Mouse (Mus musculus) embryonic facial prominence, embryonic 14.5 days (tissue): ENCODE data around the gene Asb1. TPM values are rescaled to one million over a fixed set of nuclear protein-coding genes. Genes with fewer than 3 reads are reported as not detected.

Experiments used
- ATAC-seq: fragments of 200-750 bp; cut with Nextera tagmentation; 2 replicates; pipeline ENCODE4 v1.8.0; 2017; ENCODE audit warnings: low read depth, moderate number of reproducible peaks, moderate TSS enrichment
- DNase-seq: peaks from one replicate; pipeline ENCODE4 v3.0.0-alpha.2; 2015; ENCODE audit warnings: low spot score
- H3K27ac ChIP-seq: fragments of 300-500 bp; sonication (generic); replicated peaks from 2 replicates; pipeline ENCODE4 v1.5.1; 2014; ENCODE audit warnings: low read depth, mild to moderate bottlenecking, low read length, moderate library complexity
- H3K27me3 ChIP-seq: fragments of 300-500 bp; sonication (generic); replicated peaks from 2 replicates; pipeline ENCODE4 v1.6.1; 2014; ENCODE audit warnings: low read length; ENCODE audit not compliant: control insufficient read depth, insufficient read depth
- H3K36me3 ChIP-seq: fragments of 300-500 bp; sonication (generic); 2 replicates; pipeline ENCODE4 v1.6.1; 2014; ENCODE audit warnings: low read length, mixed read lengths; ENCODE audit not compliant: control insufficient read depth, insufficient read depth
- H3K4me1 ChIP-seq: fragments of 300-500 bp; sonication (generic); 2 replicates; pipeline ENCODE4 v1.6.1; 2014; ENCODE audit warnings: antibody characterized with exemption, low read length; ENCODE audit not compliant: control insufficient read depth, insufficient read depth
- H3K4me2 ChIP-seq: fragments of 300-500 bp; sonication (generic); 2 replicates; pipeline ENCODE4 v1.6.1; 2014; ENCODE audit warnings: low read depth, mild to moderate bottlenecking, low read length, moderate library complexity, mixed read lengths
- H3K4me3 ChIP-seq: fragments of 300-500 bp; sonication (generic); 2 replicates; pipeline ENCODE4 v1.5.1; 2014; ENCODE audit warnings: low read depth, mild to moderate bottlenecking, low read length
- H3K9ac ChIP-seq: fragments of 300-500 bp; sonication (generic); 2 replicates; pipeline ENCODE4 v1.6.1; 2014; ENCODE audit warnings: low read depth, mild to moderate bottlenecking, low read length, moderate library complexity, mixed read lengths
- H3K9me3 ChIP-seq: fragments of 300-500 bp; sonication (generic); 2 replicates; pipeline ENCODE4 v1.6.1; 2016; ENCODE audit warnings: low read length; ENCODE audit not compliant: control insufficient read depth
- WGBS: fragments of 180-500 bp; shearing (Covaris S2); extraction: QIAGEN DNeasy Blood & Tissue Kit; methylation state at CpG from one replicate; pipeline ENCODE4 v1.1.7; 2014; 5-methylcytosine and 5-hydroxymethylcytosine counted together
- polyA plus RNA-seq: library from polyadenylated mRNA; unstranded; fragments of >200 nt; fragmentation: Nextera tagmentation; extraction: Ambion mirVana; gene quantifications from 2 replicates; pipeline ENCODE4 v1.2.1, GENCODE M21; 2014

Asb1 gene
- polyA plus RNA-seq, 1 experiment from 2014 or later: 8.0 TPM

DNA sequence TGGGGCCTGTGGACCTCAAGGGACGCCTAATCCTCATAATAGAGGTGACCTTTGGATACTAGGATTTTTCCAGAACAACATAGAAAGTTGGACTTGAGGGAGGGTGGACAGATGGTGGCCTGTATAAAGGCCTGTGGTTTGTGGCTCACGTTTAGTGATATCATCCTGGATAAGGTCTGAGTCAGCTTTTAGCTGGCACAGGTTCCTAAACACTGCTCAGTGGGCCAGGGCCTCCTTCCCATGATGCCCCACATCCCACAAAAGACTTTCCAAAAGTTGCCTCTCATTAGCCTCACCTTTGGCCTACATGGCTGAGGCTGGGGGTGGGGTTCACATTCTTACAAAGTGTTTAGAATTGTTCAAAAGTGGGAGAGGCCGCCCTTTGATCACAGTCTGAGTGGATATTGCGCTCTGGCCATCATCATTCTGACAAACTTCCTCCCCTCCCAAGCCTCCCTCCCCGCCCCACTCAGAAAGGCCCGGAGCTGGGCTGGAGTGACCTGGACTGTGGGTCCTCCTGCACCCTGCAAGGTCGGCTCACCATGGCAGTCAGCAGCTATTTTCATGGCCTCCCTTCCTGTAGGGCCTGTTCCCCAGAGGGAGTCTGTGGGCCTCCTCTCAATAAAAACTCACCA, 37.7 kb downstream of the Asb1 start:
- no peak overlapping the region for H3K27ac ChIP-seq
- H3K36me3 ChIP-seq: no peaks in the 10 kb centered on the region
- WGBS: 79% methylated on average over 7 of the region's 7 CpGs
- no peak overlapping the region for H3K9ac ChIP-seq
- H3K27me3 ChIP-seq: no peaks in the 10 kb centered on the region
- no peak overlapping the region for H3K4me2 ChIP-seq
- no peaks in the 10 kb centered on the region for H3K9me3 ChIP-seq
- no peak for DNase-seq
- no peaks in the 10 kb centered on the region for H3K4me1 ChIP-seq
- H3K4me3 ChIP-seq: no peak overlapping the region
- no peak for ATAC-seq

DNA sequence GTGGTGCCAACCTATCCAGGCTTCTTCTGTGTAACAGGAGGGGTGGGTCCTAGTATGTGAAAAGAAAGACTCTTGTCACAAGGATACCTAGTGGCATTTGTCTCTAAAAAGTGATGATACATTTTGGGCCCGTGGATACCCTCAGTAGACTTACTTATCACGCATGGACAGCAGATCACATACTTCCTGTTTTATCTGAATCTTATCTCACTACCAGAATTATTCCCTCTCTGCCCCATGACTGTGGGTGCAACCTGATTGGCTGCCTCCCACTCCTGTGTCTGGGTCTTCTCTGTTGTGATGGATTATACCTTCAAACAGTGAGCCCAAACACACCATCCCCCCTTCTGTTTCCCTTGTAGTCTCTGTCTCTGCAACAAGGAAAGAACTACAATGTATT, 40.2 kb downstream of the Asb1 start:
- Histone ChIP-seq H3K9ac (no peak overlapping the region), H3K9me3 (no peaks in the 10 kb centered on the region), H3K4me1 (peaks cover 8% of the 10 kb centered on the region; the same call in 1 of the 2 replicates), H3K36me3 (no peaks in the 10 kb centered on the region), H3K27ac (no peak overlapping the region), H3K4me2 (no peak overlapping the region), H3K27me3 (no peaks in the 10 kb centered on the region), H3K4me3 (no peak overlapping the region)
- DNase-seq (no peak), ATAC-seq (no peak)
- 83% methylated on average over 2 of the region's 2 CpGs for WGBS

DNA sequence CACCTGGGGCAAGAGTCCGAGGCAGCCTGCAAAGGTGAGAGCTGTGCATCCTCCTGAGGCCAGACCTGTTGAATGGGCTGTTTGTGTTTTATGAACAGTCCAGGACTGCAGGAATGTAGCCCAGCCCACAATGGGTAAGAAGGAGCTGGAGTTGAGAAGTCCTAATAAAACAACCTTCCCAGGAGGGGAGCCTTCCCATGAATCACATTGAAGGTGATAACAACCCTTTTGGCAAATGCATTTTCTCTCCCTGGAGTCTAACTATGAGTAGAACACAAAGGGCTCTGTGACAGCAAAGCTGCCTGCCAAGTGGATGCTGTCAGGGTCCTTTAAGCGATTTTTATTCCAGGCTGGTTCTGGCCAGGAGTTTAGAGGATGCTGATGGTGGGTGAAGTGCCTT, 40.9 kb downstream of the Asb1 start:
- H3K27ac ChIP-seq: no peak overlapping the region

DNA sequence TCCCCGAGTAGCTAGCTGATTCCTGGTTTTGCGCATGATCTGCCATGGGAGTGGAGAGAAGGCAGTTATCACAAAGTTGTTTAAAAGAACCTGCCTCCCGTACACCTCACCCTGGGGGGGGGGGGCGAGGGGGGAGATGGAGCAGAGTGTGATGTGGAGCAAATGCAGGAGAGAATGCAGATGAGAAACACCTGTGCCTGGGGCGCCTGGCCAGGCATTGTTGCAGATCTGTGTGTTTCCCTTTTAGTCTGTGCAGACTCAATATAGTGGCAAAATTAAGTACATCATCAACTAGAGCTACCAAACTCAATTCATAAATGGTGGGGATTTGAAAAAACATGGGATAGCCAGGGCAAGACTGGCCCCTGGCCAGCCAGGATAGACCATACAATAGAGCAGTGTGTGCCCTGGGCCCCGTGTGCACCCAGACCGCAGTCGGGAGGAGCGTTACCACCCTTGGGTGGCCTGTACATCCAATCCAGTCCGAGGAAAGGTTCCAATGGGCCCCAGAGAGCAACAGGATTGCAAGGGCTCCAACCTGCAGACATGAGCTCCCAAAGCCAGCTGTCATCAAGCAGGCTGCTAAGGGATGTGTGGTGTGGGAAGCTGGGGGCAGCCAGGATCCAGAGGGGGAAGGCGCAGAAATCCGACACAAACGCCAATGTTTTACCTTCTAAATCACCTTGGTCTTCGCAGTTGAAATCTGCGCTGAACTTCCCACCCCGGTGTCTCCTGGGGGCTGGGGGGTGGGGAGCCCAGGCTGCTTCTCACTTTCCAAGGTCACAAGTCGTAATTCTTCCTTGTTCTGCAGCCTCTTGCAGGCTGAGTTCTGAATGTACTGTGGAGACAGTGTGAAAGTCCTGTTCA, 44.9 kb downstream of the Asb1 start:
- Histone ChIP-seq H3K27me3 (no peaks in the 10 kb centered on the region), H3K9me3 (no peaks in the 10 kb centered on the region), H3K36me3 (no peaks in the 10 kb centered on the region), H3K4me2 (no peak overlapping the region), H3K27ac (no peak overlapping the region), H3K4me1 (peaks cover 13% of the 10 kb centered on the region), H3K9ac (no peak overlapping the region), H3K4me3 (no peak overlapping the region)
- WGBS: 56% methylated on average over 17 of the region's 17 CpGs
- DNase-seq (no peak), ATAC-seq (no peak)

More for the DNA sequence above, 40.9 kb downstream of the Asb1 start:
- DNase-seq: no peak
- no peaks in the 10 kb centered on the region for H3K9me3 ChIP-seq
- WGBS: 66% methylated on average over 2 of the region's 2 CpGs
- H3K9ac ChIP-seq: no peak overlapping the region
- ATAC-seq: no peak
- no peak overlapping the region for H3K4me3 ChIP-seq
- H3K4me1 ChIP-seq: peaks cover 12% of the 10 kb centered on the region
- H3K36me3 ChIP-seq: no peaks in the 10 kb centered on the region
- no peaks in the 10 kb centered on the region for H3K27me3 ChIP-seq
- H3K4me2 ChIP-seq: no peak overlapping the region

DNA sequence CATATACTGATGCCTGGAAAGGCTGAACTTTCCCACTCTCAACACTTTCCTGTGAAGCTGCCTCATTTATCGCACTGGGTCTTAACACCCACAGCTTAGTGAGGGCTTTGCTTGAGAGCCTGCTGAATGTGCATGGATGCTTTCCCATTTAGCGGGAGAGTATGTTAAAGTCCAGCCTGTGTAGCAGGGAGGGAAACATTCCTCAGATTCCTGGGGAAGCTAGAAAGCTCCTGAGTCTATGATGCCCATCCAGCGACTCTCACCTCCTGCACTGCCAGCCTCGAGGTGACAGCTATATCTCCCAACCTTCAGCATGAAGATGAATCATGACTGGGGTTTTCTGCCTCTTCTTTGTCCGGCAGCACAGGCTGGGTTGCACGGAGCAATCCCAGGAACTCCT, 49.4 kb downstream of the Asb1 start:
- Histone ChIP-seq H3K9me3 (0 out of 2 replicates have a peak, but pooled peaks cover 5% of the 10 kb centered on the region), H3K4me1 (peaks cover 12% of the 10 kb centered on the region), H3K4me3 (no peak overlapping the region)

DNA sequence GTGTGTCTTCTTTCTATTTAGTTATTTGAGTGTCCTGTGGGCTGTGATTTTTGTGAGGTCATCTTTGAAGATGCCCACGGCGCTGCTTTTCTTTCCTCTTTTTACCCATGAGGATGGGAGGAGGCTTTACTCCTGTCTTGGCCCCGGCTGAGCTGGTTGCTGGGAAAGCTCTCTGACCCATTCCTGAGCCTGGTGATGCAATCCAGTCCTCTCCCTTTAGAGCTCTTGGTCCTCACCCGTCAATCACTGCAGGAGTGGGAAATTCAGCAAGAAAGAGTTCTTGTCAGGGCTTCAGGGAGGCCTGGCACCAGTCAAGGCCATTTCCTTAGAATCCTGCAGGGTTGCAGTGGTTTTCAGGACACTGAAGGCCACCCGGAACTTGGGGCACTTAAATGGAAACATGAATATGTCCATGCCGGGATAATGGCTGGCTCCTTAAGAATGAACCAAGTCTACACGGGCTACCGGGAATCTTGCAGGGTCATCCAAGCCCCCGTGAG, 55.2 kb downstream of the Asb1 start:
- DNase-seq: no peak
- WGBS: 67% methylated on average over 9 of the region's 9 CpGs
- H3K27me3 ChIP-seq: no peaks in the 10 kb centered on the region

More for the DNA sequence above, 49.4 kb downstream of the Asb1 start:
- no peak overlapping the region for H3K27ac ChIP-seq
- no peak overlapping the region for H3K9ac ChIP-seq
- no peaks in the 10 kb centered on the region for H3K36me3 ChIP-seq
- DNase-seq: no peak
- H3K4me2 ChIP-seq: no peak overlapping the region
- WGBS: 59% methylated on average over 6 of the region's 6 CpGs
- ATAC-seq: no peak
- no peaks in the 10 kb centered on the region for H3K27me3 ChIP-seq

DNA sequence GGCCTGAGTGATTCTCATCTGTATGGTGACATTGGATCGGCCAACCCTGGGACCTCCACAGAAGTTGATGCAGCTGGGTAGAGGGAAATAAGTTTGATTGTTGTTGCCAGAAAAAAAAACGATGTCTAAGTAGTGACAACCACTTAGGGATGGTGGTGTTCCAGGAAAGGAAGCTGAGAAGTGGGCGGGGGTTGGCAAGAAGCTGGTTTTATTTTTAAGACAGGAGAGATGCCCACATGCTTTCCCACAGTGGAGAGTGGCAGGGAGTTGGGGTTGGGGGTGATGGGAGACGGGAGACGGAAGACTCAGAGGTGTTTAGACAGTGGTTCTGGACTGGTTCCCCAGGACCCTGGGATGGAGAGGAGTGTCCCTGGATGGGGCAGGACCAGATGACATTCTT, 57.3 kb downstream of the Asb1 start:
- H3K36me3 ChIP-seq: no peaks in the 10 kb centered on the region
- H3K4me3 ChIP-seq: no peak overlapping the region
- WGBS: 85% methylated on average over 5 of the region's 5 CpGs
- no peak overlapping the region for H3K4me2 ChIP-seq
- H3K27me3 ChIP-seq: no peaks in the 10 kb centered on the region
- ATAC-seq: no peak
- no peak overlapping the region for H3K27ac ChIP-seq
- H3K4me1 ChIP-seq: peaks cover 14% of the 10 kb centered on the region
- no peak for DNase-seq
- H3K9ac ChIP-seq: no peak overlapping the region
- H3K9me3 ChIP-seq: peaks cover 12% of the 10 kb centered on the region; the same call in 1 of the 2 replicates

More for the DNA sequence above, 55.2 kb downstream of the Asb1 start:
- Histone ChIP-seq H3K9me3 (peaks cover 12% of the 10 kb centered on the region; the same call in 1 of the 2 replicates), H3K4me3 (no peak overlapping the region), H3K4me1 (peaks cover 7% of the 10 kb centered on the region; the same call in 1 of the 2 replicates), H3K36me3 (no peaks in the 10 kb centered on the region), H3K27ac (no peak overlapping the region), H3K4me2 (no peak overlapping the region), H3K9ac (no peak overlapping the region)
- no peak for ATAC-seq

DNA sequence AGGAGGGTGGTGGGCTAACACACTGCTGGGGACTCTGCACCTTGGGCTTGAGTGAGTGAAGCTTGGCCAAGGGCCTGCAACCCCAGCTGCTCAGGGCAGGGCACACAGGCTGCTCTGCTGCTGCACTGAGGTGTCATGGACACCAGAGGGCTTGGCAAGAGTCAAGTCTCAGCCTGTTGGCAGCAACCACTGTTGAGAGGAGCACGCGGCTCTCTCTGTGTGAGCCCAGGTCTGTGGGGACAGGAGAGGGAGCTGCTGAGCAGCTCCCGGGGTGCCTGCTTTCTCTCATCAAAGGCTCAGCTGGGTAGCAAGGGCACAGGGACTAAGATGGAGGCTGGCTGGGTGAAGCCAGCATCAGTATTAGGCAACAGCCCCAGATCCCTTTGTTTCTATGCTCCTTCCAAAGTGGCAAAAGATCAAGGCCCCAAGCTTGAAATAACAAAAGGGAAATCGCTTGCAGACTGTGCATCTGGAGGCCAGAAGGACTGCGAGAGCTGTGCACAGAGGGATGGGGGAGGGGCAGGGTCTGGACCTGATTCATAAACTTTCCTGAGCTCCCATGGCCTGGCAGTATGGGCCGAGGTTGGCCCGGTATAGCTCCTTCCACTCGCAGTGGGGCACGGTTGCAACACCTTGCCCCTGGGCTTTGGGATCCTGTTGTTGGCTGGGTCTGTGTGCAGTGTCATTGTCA, 60.5 kb downstream of the Asb1 start:
- ATAC-seq (peak; percentile 89), DNase-seq (peak; percentile 92)
- H3K36me3 ChIP-seq: no peaks in the 10 kb centered on the region
- peak overlapping the region; percentile 71 for H3K27ac ChIP-seq
- 11% methylated on average over 8 of the region's 9 CpGs for WGBS
- no peak overlapping the region for H3K4me2 ChIP-seq
- no peak overlapping the region for H3K4me3 ChIP-seq
- H3K9me3 ChIP-seq: no peaks in the 10 kb centered on the region
- peaks cover 19% of the 10 kb centered on the region for H3K4me1 ChIP-seq
- 0 out of 2 replicates have a peak overlapping the region, but pooled peaks have one; percentile 28 for H3K9ac ChIP-seq
- no peaks in the 10 kb centered on the region for H3K27me3 ChIP-seq
